Mouse (Mus musculus) heart, embryonic 13.5 days (tissue): Measurements from ENCODE around the gene Sytl2. TPM values are rescaled to one million over a fixed set of nuclear protein-coding genes. Genes with fewer than 3 reads are reported as not detected.

Experiments used
- ATAC-seq: fragments of 200-750 bp; cut with Nextera tagmentation; 2 replicates; pipeline ENCODE4 v1.8.0; 2017; ENCODE audit warnings: moderate TSS enrichment; ENCODE audit not compliant: insufficient number of reproducible peaks, low FRiP score, low TSS enrichment; ENCODE audit errors: extremely low read depth
- H3K27ac ChIP-seq: fragments of 300-500 bp; sonication (generic); replicated peaks from 2 replicates; pipeline ENCODE4 v1.5.1; 2015; ENCODE audit warnings: moderate library complexity, mild to moderate bottlenecking, inconsistent platforms
- H3K27me3 ChIP-seq: fragments of 300-500 bp; sonication (generic); replicated peaks from 2 replicates; pipeline ENCODE4 v1.6.1; 2015; ENCODE audit warnings: mild to moderate bottlenecking, inconsistent platforms
- H3K36me3 ChIP-seq: fragments of 300-500 bp; sonication (generic); 2 replicates; pipeline ENCODE4 v1.6.1; 2015; ENCODE audit warnings: mild to moderate bottlenecking, inconsistent platforms
- H3K4me1 ChIP-seq: fragments of 300-500 bp; sonication (generic); 2 replicates; pipeline ENCODE4 v1.6.1; 2015; ENCODE audit warnings: inconsistent platforms
- H3K4me2 ChIP-seq: fragments of 300-500 bp; sonication (generic); 2 replicates; pipeline ENCODE4 v1.6.1; 2015; ENCODE audit warnings: inconsistent platforms, mild to moderate bottlenecking, moderate library complexity
- H3K4me3 ChIP-seq: fragments of 300-500 bp; sonication (generic); 2 replicates; pipeline ENCODE4 v1.5.1; 2015; ENCODE audit warnings: moderate library complexity, mild to moderate bottlenecking, inconsistent platforms
- H3K9ac ChIP-seq: fragments of 300-500 bp; sonication (generic); 2 replicates; pipeline ENCODE4 v1.6.1; 2015; ENCODE audit warnings: inconsistent platforms, mild to moderate bottlenecking, moderate library complexity
- H3K9me3 ChIP-seq: fragments of 300-500 bp; sonication (generic); 2 replicates; pipeline ENCODE4 v1.6.1; 2016; ENCODE audit warnings: inconsistent platforms
- WGBS: fragments of 180-500 bp; shearing (Covaris S2); methylation state at CpG from one replicate; pipeline ENCODE4 v1.1.7; 2015; ENCODE audit warnings: mixed read lengths; 5-methylcytosine and 5-hydroxymethylcytosine counted together
- polyA plus RNA-seq: library from polyadenylated mRNA; unstranded; fragments of >200 nt; fragmentation: Nextera tagmentation; extraction: Ambion mirVana; gene quantifications from 2 replicates; pipeline ENCODE4 v1.2.1, GENCODE M21; 2015

The Sytl2 gene
- polyA plus RNA-seq, 1 experiment from 2014 or later: 7.8 TPM

- Histone ChIP-seq H3K27me3 (no peaks in the 10 kb centered on the region), H3K9ac (peak overlapping the region; percentile 100), H3K9me3 (no peaks in the 10 kb centered on the region), H3K36me3 (peaks cover 10% of the 10 kb centered on the region), H3K27ac (peak overlapping the region; percentile 99), H3K4me1 (peaks cover 13% of the 10 kb centered on the region), H3K4me3 (peak overlapping the region; percentile 100), H3K4me2 (peak overlapping the region; percentile 79)
- WGBS: under 1% methylated on average over 114 of the region's 123 CpGs
- peak; percentile 67 for ATAC-seq
Observed at GRCm38 (mm10) chr7:90443101-90444091, 141.3 kb downstream of the Sytl2 start.

- H3K9ac ChIP-seq: peak overlapping the region; percentile 100
- peaks cover 15% of the 10 kb centered on the region for H3K36me3 ChIP-seq
- H3K27me3 ChIP-seq: no peaks in the 10 kb centered on the region
- H3K9me3 ChIP-seq: no peaks in the 10 kb centered on the region
- under 1% methylated on average over 6 of the region's 6 CpGs for WGBS
- H3K4me3 ChIP-seq: peak overlapping the region; percentile 100
- peak overlapping the region; percentile 99 for H3K27ac ChIP-seq
- H3K4me2 ChIP-seq: peak overlapping the region; percentile 79
- H3K4me1 ChIP-seq: peaks cover 13% of the 10 kb centered on the region
- ATAC-seq: no peak
Observed at GRCm38 (mm10) chr7:90444206-90444605, 142.2 kb downstream of the Sytl2 start.

DNA sequence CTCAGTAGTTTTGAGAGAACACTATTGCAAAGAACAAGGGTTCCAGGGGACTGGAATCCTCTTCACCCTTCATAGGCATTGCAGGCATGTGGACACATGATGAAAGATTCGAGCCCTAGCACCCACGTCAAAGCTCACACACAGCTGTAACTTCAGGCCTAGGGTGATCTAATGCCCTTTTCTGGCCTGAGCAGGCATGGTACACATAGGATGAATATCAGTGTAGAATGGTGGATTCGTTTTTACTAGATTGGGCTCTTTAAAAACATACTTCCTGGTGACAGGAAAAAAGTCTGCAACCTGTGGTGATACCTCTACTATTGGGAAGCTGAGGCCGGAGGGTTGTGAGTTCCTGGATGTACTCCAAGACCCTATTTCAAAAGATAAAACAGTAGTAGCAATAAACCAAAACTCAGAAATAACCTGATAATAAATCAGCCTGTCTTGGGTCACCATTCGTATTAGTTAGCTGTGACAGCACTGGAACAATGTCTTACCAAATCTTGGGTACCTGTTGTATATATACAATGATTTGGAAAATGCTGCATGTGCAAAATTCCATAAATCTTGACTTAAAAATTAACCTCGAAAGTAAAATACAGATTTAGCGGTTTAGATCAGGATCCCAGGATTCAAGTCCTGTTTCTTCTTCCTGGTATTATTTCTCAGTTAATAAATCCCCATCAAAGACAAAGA is 154.2 kb downstream of the Sytl2 start:
- no peak for ATAC-seq
- H3K27ac ChIP-seq: peak overlapping the region; percentile 91
- H3K9ac ChIP-seq: peak overlapping the region; percentile 87
- H3K36me3 ChIP-seq: peaks cover 36% of the 10 kb centered on the region
- H3K4me2 ChIP-seq: peak overlapping the region; percentile 72
- H3K27me3 ChIP-seq: peaks cover 13% of the 10 kb centered on the region
- WGBS: 22% methylated on average over 7 of the region's 7 CpGs
- H3K4me1 ChIP-seq: peaks cover 14% of the 10 kb centered on the region
- H3K9me3 ChIP-seq: no peaks in the 10 kb centered on the region
- peak overlapping the region; percentile 73 for H3K4me3 ChIP-seq

- Histone ChIP-seq H3K4me2 (peak within 1 kb of the TSS; percentile 72), H3K27ac (peak within 1 kb of the TSS; percentile 91), H3K4me1 (peaks cover 14% of the 10 kb centered on the region), H3K27me3 (peaks cover 17% of the 10 kb centered on the region), H3K4me3 (peak within 1 kb of the TSS; percentile 73), H3K9ac (peak within 1 kb of the TSS; percentile 87), H3K36me3 (peaks cover 30% of the 10 kb centered on the region), H3K9me3 (no peaks in the 10 kb centered on the region)
- ATAC-seq: peak; percentile 95
- under 1% methylated on average over 41 of the region's 41 CpGs for WGBS
Observed at GRCm38 (mm10) chr7:90456845-90457468, 154.9 kb downstream of the Sytl2 start, which contains the start of gene Tmem126a. TSS of gene Tmem126a (minus strand) at chr7:90457229.

DNA sequence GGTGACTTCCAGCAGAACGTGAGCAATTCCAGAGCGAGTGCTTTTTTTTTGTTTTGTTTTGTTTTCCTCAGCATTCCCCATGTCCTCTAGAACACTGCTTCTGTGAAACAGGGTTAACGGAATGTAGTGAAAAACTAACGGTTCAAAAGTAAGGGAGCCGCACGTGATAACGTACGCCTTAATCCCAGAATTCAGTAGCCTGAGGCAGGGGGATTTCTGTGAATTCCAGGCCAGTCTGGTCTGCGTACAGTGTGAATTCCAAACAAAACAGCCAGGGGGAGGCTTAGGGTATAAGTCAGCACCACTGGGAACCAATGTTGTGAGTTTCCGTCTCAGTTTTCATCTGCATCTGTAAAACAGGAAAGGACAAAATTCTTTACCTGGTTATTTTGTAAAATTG is 155.5 kb downstream of the Sytl2 start:
- Histone ChIP-seq H3K4me3 (peak overlapping the region; percentile 73), H3K4me1 (peaks cover 14% of the 10 kb centered on the region), H3K36me3 (peaks cover 24% of the 10 kb centered on the region), H3K27me3 (peaks cover 17% of the 10 kb centered on the region), H3K4me2 (peak overlapping the region; percentile 72), H3K9ac (peak overlapping the region; percentile 87), H3K9me3 (no peaks in the 10 kb centered on the region), H3K27ac (peak overlapping the region; percentile 91)
- WGBS: 10% methylated on average over 10 of the region's 10 CpGs
- ATAC-seq: no peak

Other genes starting within 250 kb of the Sytl2 start
- gene Picalm, start 172.0 kb upstream of the Sytl2 start, polyA plus RNA-seq: 29.1 and 31.0 TPM in 2 replicates
- not detected in 2 replicates for gene Ccdc83, start 36.5 kb upstream of the Sytl2 start, polyA plus RNA-seq
- gene Ccdc89, start 124.3 kb downstream of the Sytl2 start, polyA plus RNA-seq: 0.72 and 1.0 TPM in 2 replicates
- gene Crebzf, start 140.5 kb downstream of the Sytl2 start, polyA plus RNA-seq: 18.9 and 19.0 TPM in 2 replicates
- gene Tmem126a, start 155.0 kb downstream of the Sytl2 start, polyA plus RNA-seq: 105 and 119 TPM in 2 replicates
- 29.2 and 32.1 TPM in 2 replicates for gene Tmem126b, start 173.7 kb downstream of the Sytl2 start, polyA plus RNA-seq
- gene Dlg2, start 174.4 kb downstream of the Sytl2 start, polyA plus RNA-seq: 7.2 and 10.8 TPM in 2 replicates